Mouse (Mus musculus): ENCODE results near the gene Lyzl4.

GRCm38 (mm10) chr9:121681191-121681590 lies 39.3 kb upstream of the Lyzl4 start:
- TF ChIP-seq GATA1 (IDR thresholded peaks at IDR 0.05; ENCODE audit: borderline replicate concordance, low read length) (no peak), FLI1 (IDR thresholded peaks at IDR 0.05; ENCODE audit: low read length) (no peak)
